Mouse (Mus musculus) gastrocnemius, postnatal 10 days (tissue): ENCODE measurements around the gene Ip6k1. TPM values are rescaled to one million over a fixed set of nuclear protein-coding genes. Genes with fewer than 3 reads are reported as not detected.

Experiments used
- DNase-seq: peaks from one replicate; pipeline ENCODE4 v3.0.0; 2021; ENCODE audit warnings: mixed read lengths
- total RNA-seq, 2 experiments: library from RNA; stranded (reverse); gene quantifications; 2 replicates each; pipeline ENCODE4 v1.2.3; 2021

The Ip6k1 gene
- total RNA-seq, 2 experiments from 2014 or later = 38.9 to 42.9 TPM

DNA sequence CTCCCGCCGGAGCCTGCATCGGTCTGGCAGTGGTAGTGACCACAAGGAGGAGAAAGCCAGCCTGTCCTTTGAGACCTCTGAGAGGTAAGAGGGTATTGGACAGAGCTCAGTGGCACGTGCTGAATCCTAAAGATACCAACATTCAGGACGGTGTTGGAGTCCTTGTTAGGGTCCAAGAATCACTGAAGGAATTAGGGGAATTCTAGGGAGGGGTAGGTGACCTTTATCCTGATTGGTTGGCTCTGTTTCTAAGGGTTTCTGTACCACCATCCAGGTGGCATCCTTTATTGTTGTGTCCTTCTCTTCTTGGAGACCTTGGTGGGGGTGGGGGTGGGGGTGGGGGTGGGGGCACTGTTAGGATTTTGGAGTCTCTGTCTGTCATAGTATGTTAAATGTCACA lies 29.8 kb downstream of the Ip6k1 start:
- DNase-seq = no peak

DNA sequence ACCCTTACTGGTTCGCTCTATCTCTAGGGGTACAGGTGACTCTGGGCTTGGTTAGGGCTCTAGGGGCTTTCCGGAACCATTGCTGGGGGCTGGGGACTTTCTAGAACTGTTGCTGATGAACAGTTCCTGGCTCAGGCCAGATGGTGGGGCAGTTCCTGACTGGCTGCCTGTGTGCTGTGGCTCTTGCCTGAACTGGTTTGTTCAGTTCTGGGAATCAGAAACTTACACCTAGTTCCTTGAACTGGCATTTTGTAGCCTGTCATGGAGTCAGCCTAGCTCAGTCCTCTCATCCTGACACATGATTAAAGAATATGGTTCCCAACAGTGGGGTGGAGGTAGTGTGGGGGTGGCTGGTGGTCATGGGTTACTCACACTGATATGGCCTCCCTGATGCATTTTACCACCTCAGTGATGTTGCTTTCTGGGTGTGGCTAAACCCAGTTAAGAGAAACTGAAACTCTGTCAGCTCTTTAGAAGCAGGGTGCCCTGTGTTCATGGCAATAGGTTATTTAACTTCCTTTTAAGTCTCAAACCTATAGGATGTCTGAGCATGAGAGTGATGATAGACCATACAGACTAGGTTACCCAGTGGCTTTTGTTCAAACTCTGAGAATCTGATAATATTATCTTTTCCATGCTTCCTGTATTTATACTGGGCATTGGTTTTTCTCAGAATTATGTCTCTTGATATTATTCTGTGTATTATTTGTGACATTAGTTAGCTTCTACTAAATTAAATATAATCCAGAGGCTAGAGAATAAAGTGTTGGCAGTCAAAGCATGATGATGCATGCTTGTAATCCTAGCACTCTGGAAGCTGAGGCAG lies 33.2 kb downstream of the Ip6k1 start:
- DNase-seq = no peak

DNA sequence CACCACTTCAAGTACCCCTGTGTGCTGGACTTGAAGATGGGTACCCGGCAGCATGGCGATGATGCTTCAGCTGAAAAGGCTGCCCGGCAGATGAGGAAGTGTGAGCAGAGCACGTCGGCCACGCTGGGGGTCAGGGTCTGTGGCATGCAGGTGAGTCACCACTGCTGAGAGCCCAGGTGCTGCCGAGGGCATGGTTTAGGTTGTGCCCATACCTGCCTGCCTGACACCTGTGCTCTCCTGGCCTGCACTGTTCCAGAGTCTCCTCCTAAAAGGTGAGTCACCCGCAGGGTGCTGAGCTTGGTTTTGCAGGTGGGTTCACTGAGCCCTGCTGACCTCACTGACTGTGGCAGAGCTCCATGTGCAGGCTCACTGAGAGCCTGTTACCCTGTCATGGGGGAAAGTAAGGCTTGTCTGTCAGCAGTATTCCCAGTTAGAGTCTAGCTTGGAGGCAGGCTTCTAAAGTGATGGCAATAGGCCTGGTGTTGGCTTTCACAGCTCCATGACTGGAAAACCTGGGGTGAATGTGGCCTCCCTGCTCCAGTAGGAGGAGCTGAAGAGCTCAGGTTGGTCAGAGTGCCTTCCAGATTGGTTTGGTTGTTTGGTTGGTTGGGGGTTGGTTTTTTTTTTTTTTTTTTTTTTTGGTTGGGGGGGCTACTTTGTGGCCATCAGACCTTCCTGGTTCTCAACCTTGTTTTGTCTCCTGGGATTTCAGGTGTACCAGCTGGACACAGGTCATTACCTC lies 42.6 kb downstream of the Ip6k1 start:
- DNase-seq = peak; percentile 7

DNA sequence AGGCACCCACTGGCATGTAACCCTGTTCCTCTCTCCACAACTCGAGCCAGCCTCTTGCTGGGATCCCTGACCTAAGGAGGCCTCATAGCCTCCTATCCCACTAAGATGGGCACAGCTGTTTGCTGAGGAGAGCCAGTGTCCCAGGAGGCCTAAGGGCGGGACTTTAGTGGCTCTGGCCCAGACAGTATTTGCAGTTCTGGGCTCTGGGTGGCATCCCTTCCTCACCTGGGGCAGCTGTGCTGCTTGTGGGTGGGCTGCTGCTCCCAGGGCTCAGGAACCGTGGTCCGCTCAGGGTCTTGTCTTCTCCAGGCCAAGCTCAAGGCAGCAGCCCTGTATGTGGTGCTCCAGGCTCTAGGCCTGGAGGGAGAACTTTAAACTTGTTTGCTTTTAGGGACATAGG lies 44.3 kb downstream of the Ip6k1 start:
- peak; percentile 6 for DNase-seq

DNA sequence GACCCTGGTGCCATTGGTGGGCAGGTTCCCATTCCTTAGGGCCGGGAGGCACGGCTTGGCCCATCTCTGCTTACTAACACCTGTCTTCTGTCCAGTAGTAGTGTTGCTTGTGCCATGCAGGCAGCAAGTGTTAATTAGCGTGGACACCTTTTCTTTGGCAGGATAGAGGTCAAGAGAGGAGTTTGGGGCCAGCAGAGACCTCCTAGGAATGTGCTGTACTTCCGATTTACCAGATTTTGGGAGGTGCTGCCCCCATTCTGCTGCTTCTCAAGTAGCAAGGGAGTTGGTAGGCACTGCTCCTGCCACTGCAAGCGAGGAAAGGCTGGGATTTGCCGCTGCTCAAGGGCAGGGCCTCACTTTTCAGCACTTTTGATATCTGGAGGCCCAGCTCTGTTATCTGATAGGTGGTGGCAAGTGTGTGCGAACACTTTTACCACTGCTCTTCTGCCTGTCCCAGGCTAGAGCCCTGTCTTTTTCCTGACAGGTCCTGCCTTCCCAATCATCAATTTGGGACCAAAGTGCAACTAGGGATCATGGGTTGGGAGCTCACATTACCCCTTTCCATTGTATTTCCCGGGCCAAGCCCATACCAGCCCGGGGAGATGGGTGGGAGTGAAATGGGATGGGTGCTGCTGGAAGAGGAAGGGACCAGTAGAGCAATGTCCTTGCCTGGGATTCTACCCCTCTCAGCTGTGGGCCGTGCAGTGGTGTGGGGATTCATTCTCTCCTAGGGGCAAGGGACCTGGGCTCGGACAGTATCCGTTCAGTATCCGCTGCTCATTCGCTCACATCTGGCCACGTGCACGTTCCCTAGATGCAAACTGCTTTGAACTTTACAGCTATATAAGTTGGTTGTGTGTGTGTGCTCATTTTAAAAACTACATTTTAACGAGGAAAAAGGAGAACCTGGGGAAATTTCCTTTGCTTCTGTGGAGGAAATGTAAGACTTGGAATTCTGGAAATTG lies 45.6 kb downstream of the Ip6k1 start:
- DNase-seq = peak; percentile 11

DNA sequence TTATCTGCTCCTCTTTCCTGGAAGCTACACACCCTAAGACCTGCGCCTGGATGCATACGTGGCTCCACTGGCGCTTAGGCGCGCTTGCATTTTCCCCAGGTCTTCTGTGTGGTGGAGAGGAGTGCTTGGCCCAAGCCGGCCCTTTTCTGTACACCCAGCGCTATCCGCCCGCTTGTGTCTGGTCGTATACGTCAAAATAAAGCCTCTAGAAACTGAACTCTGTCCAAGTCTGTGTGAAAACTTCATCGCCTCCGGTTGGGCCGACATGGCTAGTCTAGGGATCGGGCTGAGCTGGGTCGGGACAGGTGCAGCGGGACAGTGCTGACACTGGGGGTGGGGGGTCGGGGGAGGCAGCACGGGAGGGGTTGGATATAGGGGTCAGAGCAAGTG lies 46.3 kb downstream of the Ip6k1 start:
- DNase-seq = no peak

DNA sequence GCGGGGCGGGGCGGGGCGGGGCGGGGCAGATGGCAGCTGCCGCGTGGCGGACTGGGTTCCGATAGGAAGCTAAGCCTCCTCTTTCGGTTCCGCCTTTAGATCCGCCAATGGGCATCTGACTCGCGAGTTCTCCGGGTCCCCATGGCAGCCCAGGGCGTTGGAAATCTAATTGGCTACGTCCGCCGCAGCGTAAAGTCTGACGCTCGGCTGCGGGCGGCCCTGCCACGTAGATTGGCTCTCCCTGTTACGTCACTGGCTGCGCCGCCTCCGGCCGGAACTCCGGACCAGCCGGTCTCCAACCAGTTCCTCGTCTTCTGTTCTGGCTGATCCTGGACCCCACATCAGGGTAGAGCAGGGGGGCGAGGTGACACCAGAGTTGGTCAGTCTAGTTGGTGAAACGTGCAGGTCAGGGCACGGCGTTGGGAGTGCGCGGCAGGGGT lies 46.7 kb downstream of the Ip6k1 start, which contains the start of gene Gmppb:
Gmppb (plus strand) TSS at position 227 of the 440 bp plus-strand sequence.
- DNase-seq = peak; percentile 92

DNA sequence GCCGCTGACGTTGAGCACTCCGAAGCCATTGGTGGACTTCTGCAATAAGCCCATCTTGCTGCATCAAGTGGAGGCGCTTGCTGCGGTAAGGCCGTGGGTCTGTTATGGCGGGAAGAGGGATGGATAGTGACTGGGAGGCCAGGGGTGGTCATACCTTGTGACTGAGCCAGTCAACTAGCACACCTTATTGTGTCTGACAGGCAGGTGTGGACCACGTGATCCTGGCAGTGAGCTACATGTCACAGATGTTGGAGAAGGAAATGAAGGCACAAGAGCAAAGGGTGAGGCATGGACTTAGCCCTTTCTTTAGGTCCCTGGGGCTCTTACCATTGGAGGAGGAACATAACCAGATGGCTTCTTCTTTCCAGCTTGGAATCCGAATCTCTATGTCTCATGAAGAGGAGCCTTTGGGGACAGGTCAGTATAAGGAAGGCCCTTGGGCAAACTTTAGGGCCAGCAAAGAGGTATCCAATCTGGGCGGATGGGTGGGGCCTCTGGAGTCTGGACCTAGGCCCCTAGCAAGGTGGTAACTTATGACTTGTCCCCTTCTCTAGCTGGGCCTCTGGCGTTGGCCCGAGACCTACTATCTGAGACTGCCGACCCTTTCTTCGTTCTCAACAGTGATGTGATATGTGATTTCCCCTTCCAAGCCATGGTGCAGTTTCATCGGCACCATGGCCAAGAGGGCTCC lies 47.4 kb downstream of the Ip6k1 start:
- DNase-seq = no peak

DNA sequence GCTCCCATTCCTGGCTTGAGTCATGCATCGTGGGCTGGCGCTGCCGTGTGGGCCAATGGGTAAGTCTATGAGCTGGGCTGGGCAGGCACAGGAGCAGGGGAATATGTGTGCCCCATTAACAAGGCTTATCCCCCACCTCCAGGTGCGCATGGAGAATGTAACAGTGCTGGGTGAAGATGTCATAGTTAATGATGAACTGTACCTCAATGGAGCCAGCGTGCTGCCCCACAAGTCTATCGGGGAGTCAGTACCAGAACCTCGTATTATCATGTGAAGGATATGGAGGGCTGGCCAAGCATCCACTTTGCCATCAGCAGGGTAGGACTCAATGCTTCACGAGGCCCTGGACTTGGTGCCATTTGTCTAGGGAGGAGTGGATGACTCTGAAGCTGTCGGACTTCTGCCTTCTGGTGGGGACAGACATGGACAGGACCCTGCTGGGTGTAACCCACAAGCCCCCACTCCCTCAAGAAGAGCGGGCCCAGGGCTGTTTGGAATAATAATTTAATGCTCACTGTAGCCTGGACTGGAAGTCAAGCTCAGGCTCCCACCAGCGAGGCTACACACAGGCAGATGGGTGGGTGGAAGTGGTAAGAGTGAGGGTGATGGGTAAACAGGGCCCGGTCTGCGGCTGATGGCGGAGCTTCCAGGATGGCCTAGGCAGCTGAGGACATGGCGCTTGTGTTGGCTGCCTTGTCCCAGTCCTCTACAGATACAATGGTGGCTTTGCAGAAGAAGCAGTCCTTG lies 49.1 kb downstream of the Ip6k1 start:
- DNase-seq = peak; percentile 9

DNA sequence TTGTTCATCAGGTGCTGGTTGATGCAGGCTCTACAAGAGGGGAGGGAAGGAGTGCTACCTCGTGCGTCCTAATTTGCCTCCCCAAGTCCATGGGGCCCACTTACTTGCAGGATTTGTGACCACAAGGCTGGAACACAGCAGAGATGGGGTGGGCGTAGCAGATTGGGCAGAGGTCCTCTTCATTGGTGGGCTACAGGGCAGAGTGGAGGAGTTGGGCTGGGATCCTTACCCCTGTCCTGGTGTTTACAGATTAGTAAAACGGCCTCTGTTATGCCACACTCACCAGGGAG lies 49.6 kb downstream of the Ip6k1 start:
- DNase-seq = no peak

DNA sequence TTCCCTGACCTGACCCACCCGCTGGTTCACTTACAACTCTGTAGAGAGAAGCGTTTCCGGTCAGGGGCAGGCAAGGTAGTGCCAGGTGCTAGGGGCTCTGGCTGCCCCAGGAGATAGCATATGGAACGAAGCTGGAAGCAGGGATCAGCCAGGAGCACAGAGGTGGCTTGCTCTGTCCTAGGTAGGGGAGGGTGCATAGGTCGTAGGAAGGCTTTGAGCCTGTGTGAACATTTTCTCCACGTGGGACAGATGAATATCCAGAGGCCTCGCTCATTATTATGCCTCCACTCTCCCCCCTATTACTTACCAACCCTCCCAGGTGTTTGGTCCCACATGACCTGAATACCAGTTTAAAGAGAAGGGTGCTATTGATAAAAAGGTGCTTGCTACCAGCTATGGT lies 50.1 kb downstream of the Ip6k1 start:
- no peak for DNase-seq

DNA sequence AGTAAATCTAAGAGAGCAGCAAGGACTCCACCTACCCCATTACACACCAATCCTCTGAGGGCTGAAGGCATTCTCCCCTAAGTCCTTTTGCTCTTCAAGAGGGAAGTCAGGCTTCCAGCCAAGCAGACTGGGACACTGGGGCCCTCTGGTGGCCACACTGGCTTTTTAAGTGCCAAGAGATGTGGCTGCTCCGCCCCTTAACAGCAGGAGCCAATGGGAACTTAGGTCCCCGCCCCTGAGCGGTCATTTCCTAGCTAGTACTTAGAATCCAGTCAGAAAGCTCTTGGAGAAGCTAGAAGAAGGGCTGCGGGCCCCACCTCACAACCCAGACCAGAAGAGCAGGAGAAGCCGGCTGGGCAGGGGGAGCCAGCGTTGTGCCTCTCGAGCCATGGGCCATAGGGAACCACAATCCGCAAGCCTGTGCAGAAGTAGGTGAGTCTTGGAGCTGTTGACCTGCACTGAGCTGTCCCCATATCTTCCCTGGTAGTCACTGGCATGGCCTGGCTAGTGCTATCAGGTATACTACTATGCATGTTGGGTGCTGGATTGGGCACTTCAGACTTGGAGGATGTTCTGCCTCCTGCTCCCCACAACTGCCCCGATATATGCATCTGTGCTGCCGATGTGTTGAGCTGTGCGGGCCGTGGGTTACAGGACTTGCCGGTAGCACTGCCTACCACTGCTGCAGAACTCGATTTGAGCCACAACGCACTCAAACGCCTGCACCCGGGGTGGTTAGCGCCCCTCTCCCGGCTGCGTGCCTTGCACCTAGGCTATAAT lies 50.8 kb downstream of the Ip6k1 start, which contains the start of gene Amigo3:
Amigo3 (plus strand) TSS at position 275 of the 780 bp plus-strand sequence.
- DNase-seq = peak; percentile 97

DNA sequence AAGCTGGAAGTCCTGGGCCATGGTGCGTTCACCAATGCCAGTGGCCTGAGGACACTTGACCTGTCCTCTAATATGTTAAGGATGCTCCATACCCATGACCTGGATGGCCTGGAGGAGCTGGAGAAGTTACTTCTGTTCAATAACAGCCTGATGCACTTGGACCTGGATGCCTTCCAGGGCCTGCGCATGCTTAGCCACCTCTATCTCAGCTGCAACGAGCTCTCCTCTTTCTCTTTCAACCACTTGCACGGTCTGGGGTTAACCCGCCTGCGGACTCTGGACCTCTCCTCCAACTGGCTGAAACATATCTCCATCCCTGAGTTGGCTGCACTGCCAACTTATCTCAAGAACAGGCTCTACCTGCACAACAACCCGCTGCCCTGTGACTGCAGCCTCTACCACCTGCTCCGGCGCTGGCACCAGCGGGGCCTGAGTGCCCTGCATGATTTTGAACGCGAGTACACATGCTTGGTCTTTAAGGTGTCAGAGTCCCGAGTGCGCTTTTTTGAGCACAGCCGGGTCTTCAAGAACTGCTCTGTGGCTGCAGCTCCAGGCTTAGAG lies 51.4 kb downstream of the Ip6k1 start:
- DNase-seq = peak; percentile 24

DNA sequence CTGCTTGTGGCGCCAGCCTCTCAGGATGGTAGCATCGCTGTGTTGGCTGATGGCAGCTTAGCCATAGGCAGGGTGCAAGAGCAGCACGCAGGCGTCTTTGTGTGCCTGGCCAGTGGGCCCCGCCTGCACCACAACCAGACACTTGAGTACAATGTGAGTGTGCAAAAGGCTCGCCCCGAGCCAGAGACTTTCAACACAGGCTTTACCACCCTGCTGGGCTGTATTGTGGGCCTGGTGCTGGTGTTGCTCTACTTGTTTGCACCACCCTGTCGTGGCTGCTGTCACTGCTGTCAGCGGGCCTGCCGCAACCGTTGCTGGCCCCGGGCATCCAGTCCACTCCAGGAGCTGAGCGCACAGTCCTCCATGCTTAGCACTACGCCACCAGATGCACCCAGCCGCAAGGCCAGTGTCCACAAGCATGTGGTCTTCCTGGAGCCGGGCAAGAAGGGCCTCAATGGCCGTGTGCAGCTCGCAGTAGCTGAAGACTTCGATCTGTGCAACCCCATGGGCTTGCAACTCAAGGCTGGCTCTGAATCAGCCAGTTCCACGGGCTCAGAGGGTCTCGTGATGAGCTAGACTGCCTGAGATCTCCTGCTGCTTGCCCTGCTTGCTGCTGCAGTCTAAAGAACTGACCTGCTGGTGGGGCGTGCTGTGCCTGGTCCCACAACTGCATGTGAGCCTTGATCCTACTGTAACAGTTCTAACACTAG lies 52.2 kb downstream of the Ip6k1 start:
- DNase-seq = peak; percentile 15

DNA sequence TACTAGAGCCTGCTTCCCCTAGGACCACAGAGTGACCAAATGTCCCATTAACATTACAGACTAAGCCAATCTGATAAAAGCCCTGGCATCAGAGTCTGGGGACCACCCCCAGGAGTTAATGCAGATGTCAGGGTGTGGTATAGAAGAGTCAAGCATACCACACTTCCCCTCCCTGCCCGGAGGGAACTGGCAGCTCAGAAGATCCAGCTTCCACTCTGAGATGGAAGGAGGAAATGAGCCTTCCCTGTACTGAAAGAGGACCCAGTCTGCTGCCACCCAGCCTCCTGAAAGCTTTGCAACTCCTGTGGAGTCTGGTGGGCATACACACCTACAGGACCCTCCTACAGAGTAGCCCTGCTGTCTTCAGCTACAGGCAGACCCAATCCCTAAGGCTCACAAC lies 52.8 kb downstream of the Ip6k1 start:
- no peak for DNase-seq

DNA sequence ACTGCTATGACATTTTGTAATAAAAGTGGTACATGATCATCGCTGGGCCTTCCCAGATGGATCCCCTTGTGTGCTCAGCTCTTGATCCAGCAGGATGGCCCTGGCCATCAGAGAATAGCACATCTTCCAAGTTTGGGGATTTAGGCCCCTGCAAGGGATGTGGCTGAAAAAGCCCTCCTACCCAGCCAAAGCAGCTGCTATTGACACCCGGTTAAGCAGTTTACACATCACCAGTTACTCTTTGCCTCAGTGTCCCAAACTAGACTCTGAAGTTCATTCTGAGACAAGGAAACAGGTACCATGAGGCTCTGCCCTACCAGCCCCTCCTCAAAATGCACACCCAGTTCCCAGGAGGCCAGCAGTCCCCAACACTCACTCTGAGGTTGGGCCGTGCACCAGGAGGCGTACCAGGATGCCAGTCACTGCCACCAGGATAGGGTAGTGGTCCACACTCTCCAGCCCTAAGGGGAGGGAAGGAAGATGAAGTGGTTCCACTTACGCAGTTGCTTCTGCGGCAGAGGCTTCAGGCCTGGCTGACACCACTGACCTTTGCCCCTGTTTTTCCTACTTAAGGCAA lies 53.4 kb downstream of the Ip6k1 start:
- DNase-seq = no peak

DNA sequence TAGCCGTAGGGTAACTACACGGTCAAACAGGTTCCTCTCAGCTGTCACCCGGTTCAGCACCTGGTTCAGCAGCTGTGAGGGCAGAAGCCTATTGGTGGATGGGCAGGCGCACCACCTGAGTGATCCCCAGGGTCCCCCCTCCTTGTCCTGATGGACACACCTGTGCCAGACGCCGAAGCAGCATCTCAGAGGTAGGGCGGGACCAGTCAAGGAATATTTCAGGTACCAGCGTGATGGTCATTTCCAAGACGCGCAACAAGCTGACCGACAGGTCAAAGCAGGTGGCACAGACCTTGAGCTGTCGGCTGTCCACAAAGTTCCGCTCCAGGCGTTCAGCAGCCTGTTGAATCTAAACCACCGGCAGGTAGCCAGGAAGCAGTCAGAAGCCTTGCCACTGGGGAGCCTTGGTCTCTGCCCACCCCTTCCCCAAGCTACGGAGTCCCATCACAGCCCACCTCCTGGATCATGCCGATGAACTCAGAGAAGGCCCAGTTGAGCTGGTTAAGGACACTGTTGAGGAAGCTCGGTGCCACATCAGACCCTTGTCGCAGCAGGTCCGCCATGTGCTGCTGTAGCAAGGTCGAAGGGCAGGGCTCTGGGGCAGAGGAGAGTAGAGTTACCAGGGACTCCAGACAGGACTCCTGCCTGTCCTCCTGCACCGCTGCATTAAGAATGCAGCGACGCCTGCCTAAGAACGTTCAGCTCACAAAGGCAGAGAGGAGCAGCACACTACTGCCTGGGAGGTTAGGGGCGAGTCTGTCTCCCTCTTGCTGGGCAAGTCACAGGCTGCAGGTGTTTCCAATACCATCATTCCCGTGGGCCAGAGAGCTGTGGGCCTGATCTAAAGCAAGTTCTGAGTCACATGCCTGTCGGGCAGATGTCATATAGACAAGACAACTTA lies 54.3 kb downstream of the Ip6k1 start:
- DNase-seq = no peak

DNA sequence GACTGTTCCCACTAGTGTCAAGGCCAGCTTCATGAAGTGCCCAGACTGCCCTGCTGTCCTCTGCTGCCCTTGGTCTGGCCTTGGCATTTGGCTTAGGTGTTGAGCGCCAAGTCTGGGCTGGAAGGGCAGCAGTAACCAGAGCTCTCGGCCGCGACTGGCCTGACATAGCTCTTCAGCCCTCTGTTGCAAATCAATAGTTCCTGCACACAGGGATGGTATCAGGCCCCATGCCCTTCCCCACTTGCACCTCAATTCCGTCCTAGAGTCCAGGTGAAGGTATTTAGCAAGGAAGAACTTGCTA lies 54.9 kb downstream of the Ip6k1 start:
- peak; percentile 51 for DNase-seq
